Mouse (Mus musculus): ENCODE data around the gene Aqp9. TPM values are rescaled to one million over a fixed set of nuclear protein-coding genes. Genes with fewer than 3 reads are reported as not detected.

Gene Aqp9
- polyA plus RNA-seq, 1 experiment from 2014 or later, result 0.39 TPM

- no peak overlapping the region for H3K4me3 ChIP-seq
- H3K9ac ChIP-seq, result no peak overlapping the region
- ATAC-seq (ENCODE audit: extremely low read depth, insufficient number of reproducible peaks, low FRiP score, low TSS enrichment), result no peak
- H3K9me3 ChIP-seq, result no peaks in the 10 kb centered on the region
- no peaks in the 10 kb centered on the region for H3K27me3 ChIP-seq (replicated peaks)
- 0 out of 2 replicates have a peak overlapping the region, but pooled peaks have one; percentile 8 for H3K27ac ChIP-seq (replicated peaks)
- H3K36me3 ChIP-seq, result no peaks in the 10 kb centered on the region
- peaks cover 30% of the 10 kb centered on the region; the same call in 1 of the 2 replicates for H3K4me1 ChIP-seq
- 67% methylated on average over 12 of the region's 12 CpGs for WGBS
- no peak overlapping the region for H3K4me2 ChIP-seq
Observed at GRCm38 (mm10) chr9:71076201-71076648, 92.3 kb downstream of the Aqp9 start.

- Histone ChIP-seq H3K4me1 (peaks cover 31% of the 10 kb centered on the region), H3K4me3 (no peak overlapping the region), H3K4me2 (no peak overlapping the region), H3K27ac (replicated peaks) (no peak overlapping the region), H3K9ac (no peak overlapping the region), H3K36me3 (no peaks in the 10 kb centered on the region), H3K27me3 (replicated peaks) (no peaks in the 10 kb centered on the region), H3K9me3 (no peaks in the 10 kb centered on the region)
- WGBS, result 45% methylated on average over 4 of the region's 4 CpGs
- ATAC-seq (ENCODE audit: extremely low read depth, insufficient number of reproducible peaks, low FRiP score, low TSS enrichment), result no peak
Observed at GRCm38 (mm10) chr9:71073831-71074230, 94.7 kb downstream of the Aqp9 start.

- ATAC-seq (ENCODE audit: extremely low read depth, insufficient number of reproducible peaks, low FRiP score, low TSS enrichment), result no peak
- Histone ChIP-seq H3K4me2 (no peak overlapping the region), H3K4me1 (peaks cover 26% of the 10 kb centered on the region), H3K27ac (replicated peaks) (no peak overlapping the region), H3K9ac (no peak overlapping the region), H3K36me3 (no peaks in the 10 kb centered on the region), H3K4me3 (no peak overlapping the region), H3K27me3 (replicated peaks) (no peaks in the 10 kb centered on the region), H3K9me3 (no peaks in the 10 kb centered on the region)
- 53% methylated on average over 4 of the region's 4 CpGs for WGBS
Observed at GRCm38 (mm10) chr9:71073076-71073475, 95.4 kb downstream of the Aqp9 start.

GRCm38 (mm10) chr9:71072502-71072901, 96.0 kb downstream of the Aqp9 start:
- no peaks in the 10 kb centered on the region for H3K27me3 ChIP-seq (replicated peaks)
- H3K9ac ChIP-seq, result no peak overlapping the region
- no peaks in the 10 kb centered on the region for H3K36me3 ChIP-seq
- no peak overlapping the region for H3K4me2 ChIP-seq
- H3K4me3 ChIP-seq, result no peak overlapping the region
- H3K9me3 ChIP-seq, result no peaks in the 10 kb centered on the region
- 46% methylated on average over 7 of the region's 7 CpGs for WGBS
- H3K27ac ChIP-seq (replicated peaks), result no peak overlapping the region
- peaks cover 26% of the 10 kb centered on the region for H3K4me1 ChIP-seq
- ATAC-seq (ENCODE audit: extremely low read depth, insufficient number of reproducible peaks, low FRiP score, low TSS enrichment), result no peak

GRCm38 (mm10) chr9:71071581-71072330, 96.7 kb downstream of the Aqp9 start:
- Histone ChIP-seq H3K9ac (no peak overlapping the region), H3K27ac (replicated peaks) (no peak overlapping the region), H3K9me3 (no peaks in the 10 kb centered on the region), H3K4me3 (no peak overlapping the region), H3K36me3 (no peaks in the 10 kb centered on the region), H3K4me1 (peaks cover 26% of the 10 kb centered on the region), H3K27me3 (replicated peaks) (no peaks in the 10 kb centered on the region), H3K4me2 (no peak overlapping the region)
- WGBS, result 68% methylated on average over 7 of the region's 7 CpGs
- ATAC-seq (ENCODE audit: extremely low read depth, insufficient number of reproducible peaks, low FRiP score, low TSS enrichment), result no peak

- Histone ChIP-seq H3K27ac (replicated peaks) (no peak overlapping the region), H3K9me3 (no peaks in the 10 kb centered on the region), H3K4me2 (no peak overlapping the region), H3K27me3 (replicated peaks) (no peaks in the 10 kb centered on the region), H3K4me3 (no peak overlapping the region), H3K4me1 (peaks cover 16% of the 10 kb centered on the region), H3K36me3 (no peaks in the 10 kb centered on the region), H3K9ac (no peak overlapping the region)
- no peak for ATAC-seq (ENCODE audit: extremely low read depth, insufficient number of reproducible peaks, low FRiP score, low TSS enrichment)
- WGBS, result 64% methylated on average over 2 of the region's 2 CpGs
Observed at GRCm38 (mm10) chr9:71070628-71071027, 97.9 kb downstream of the Aqp9 start.

GRCm38 (mm10) chr9:71068866-71069390, 99.6 kb downstream of the Aqp9 start:
- Histone ChIP-seq H3K9me3 (no peaks in the 10 kb centered on the region), H3K9ac (no peak overlapping the region), H3K4me1 (peaks cover 11% of the 10 kb centered on the region), H3K27ac (replicated peaks) (no peak overlapping the region), H3K27me3 (replicated peaks) (no peaks in the 10 kb centered on the region), H3K4me3 (no peak overlapping the region), H3K36me3 (no peaks in the 10 kb centered on the region), H3K4me2 (no peak overlapping the region)
- no peak for ATAC-seq (ENCODE audit: extremely low read depth, insufficient number of reproducible peaks, low FRiP score, low TSS enrichment)
- 54% methylated on average over 6 of the region's 6 CpGs for WGBS

GRCm38 (mm10) chr9:71067156-71067555, 101.3 kb downstream of the Aqp9 start:
- Histone ChIP-seq H3K4me3 (no peak overlapping the region), H3K4me2 (no peak overlapping the region), H3K36me3 (no peaks in the 10 kb centered on the region), H3K27me3 (replicated peaks) (no peaks in the 10 kb centered on the region), H3K9me3 (no peaks in the 10 kb centered on the region), H3K27ac (replicated peaks) (no peak overlapping the region), H3K4me1 (peaks cover 7% of the 10 kb centered on the region), H3K9ac (no peak overlapping the region)
- ATAC-seq (ENCODE audit: extremely low read depth, insufficient number of reproducible peaks, low FRiP score, low TSS enrichment), result no peak
- WGBS, result 73% methylated on average over 5 of the region's 5 CpGs

GRCm38 (mm10) chr9:71066491-71066890, 102.0 kb downstream of the Aqp9 start:
- WGBS, result 63% methylated on average over 7 of the region's 7 CpGs
- no peak overlapping the region for H3K4me2 ChIP-seq

GRCm38 (mm10) chr9:71065343-71065875, 103.1 kb downstream of the Aqp9 start:
- Histone ChIP-seq H3K27me3 (replicated peaks) (no peaks in the 10 kb centered on the region), H3K4me2 (no peak overlapping the region)
- WGBS, result 70% methylated on average over 6 of the region's 6 CpGs

More at GRCm38 (mm10) chr9:71066491-71066890, 102.0 kb downstream of the Aqp9 start:
- Histone ChIP-seq H3K27ac (replicated peaks) (no peak overlapping the region), H3K4me3 (no peak overlapping the region), H3K36me3 (no peaks in the 10 kb centered on the region), H3K9me3 (no peaks in the 10 kb centered on the region), H3K9ac (no peak overlapping the region), H3K27me3 (replicated peaks) (no peaks in the 10 kb centered on the region), H3K4me1 (peaks cover 7% of the 10 kb centered on the region)
- no peak for ATAC-seq (ENCODE audit: extremely low read depth, insufficient number of reproducible peaks, low FRiP score, low TSS enrichment)

GRCm38 (mm10) chr9:71064291-71064840, 104.1 kb downstream of the Aqp9 start:
- Histone ChIP-seq H3K9me3 (no peaks in the 10 kb centered on the region), H3K36me3 (no peaks in the 10 kb centered on the region), H3K4me3 (no peak overlapping the region), H3K27ac (replicated peaks) (no peak overlapping the region), H3K4me2 (no peak overlapping the region), H3K27me3 (replicated peaks) (no peaks in the 10 kb centered on the region), H3K9ac (no peak overlapping the region), H3K4me1 (no peaks in the 10 kb centered on the region)
- ATAC-seq (ENCODE audit: extremely low read depth, insufficient number of reproducible peaks, low FRiP score, low TSS enrichment), result no peak
- WGBS, result 84% methylated on average over 8 of the region's 8 CpGs

More at GRCm38 (mm10) chr9:71065343-71065875, 103.1 kb downstream of the Aqp9 start:
- Histone ChIP-seq H3K4me1 (peaks cover under 1% of the 10 kb centered on the region; the same call in 1 of the 2 replicates), H3K4me3 (no peak overlapping the region), H3K27ac (replicated peaks) (no peak overlapping the region), H3K36me3 (no peaks in the 10 kb centered on the region), H3K9me3 (no peaks in the 10 kb centered on the region), H3K9ac (no peak overlapping the region)
- ATAC-seq (ENCODE audit: extremely low read depth, insufficient number of reproducible peaks, low FRiP score, low TSS enrichment), result no peak

Data from heart, embryonic 13.5 days (tissue).